Mouse (Mus musculus): ENCODE data around the gene Ank2. TPM values are rescaled to one million over a fixed set of nuclear protein-coding genes. Genes with fewer than 3 reads are reported as not detected.
A peak's percentile ranks its signal among the peaks of the same experiment; 100 is the strongest.

Gene Ank2
- polyA plus RNA-seq, 1 experiment from 2014 or later: 78.8 TPM

DNA sequence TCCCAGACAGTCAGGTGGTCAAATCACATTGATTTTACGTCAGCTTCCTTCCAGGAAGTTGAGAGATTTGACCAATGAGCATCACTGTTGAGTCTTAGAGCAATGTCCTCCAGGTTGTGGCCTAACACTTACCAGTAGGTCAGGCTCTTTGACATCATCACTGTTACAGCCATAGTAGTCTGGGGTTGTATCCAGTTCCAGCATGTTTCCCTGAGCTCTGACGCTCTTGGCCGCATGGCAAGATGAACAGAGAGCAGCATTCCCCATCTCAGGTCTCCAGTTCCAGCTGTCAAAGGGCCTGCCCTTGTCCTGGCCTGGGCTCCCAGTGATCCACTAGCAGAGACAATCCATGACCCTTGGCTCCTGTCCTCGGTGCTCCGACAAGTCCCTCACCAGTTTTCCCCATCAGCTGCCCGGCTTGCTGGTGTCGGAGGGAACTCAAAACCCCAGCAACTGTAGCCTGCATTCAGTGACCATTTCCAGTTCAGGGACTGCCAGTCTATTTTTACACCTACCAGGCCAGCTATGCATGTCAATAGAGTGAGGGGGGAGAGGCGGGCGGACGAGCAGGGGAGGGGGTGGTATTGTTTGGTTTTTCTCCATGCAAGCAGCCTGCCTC is 374.7 kb downstream of the Ank2 start:
- peak; percentile 65 for DNase-seq (ENCODE audit: low spot score)
- no peak overlapping the region for H3K27ac ChIP-seq (ENCODE audit: low read depth, low read length)

DNA sequence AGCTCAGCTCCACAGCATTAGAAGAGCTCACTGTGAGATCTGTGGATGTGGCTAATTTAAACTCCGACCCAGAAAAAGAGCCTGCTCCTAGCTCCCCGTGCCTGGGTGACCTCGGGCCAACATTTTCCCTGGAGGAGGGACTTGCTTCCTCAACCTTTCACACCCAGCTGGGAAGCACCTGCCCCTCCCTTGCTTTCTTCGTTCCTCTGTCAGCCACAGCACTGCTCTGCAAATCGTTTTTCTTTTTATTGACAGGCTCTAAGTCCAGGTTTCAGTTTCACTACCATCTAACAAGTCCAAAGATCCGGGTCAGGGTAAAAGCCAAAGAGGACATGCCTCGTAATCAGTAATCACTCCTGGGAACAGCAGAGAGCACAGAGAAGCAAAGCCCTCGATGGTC is 375.8 kb downstream of the Ank2 start:
- no peak for ATAC-seq (replicated peaks; ENCODE audit: low FRiP score)
- WGBS: 57% methylated on average over 8 of the region's 8 CpGs
- Histone ChIP-seq H3K27me3 (ENCODE audit: control insufficient read depth, insufficient read depth, low read length) (no peaks in the 10 kb centered on the region), H3K4me1 (replicated peaks; ENCODE audit: control insufficient read depth, insufficient read depth, low read length) (peaks cover 6% of the 10 kb centered on the region; the same call in 1 of the 2 replicates), H3K36me3 (ENCODE audit: control insufficient read depth, insufficient read depth, low read length) (no peaks in the 10 kb centered on the region), H3K27ac (ENCODE audit: low read depth, low read length) (no peak overlapping the region), H3K4me3 (ENCODE audit: low read depth, low read length) (no peak overlapping the region), H3K9ac (ENCODE audit: low read length) (no peak overlapping the region), H3K9me3 (ENCODE audit: control insufficient read depth, low read length) (no peaks in the 10 kb centered on the region), H3K4me2 (ENCODE audit: low read depth, low read length, severe bottlenecking) (no peak overlapping the region)
- no peak for DNase-seq (ENCODE audit: low spot score)

More for the DNA sequence above, 374.7 kb downstream of the Ank2 start:
- ATAC-seq (replicated peaks; ENCODE audit: low FRiP score): peak; percentile 69
- Histone ChIP-seq H3K27me3 (ENCODE audit: control insufficient read depth, insufficient read depth, low read length) (no peaks in the 10 kb centered on the region), H3K4me1 (replicated peaks; ENCODE audit: control insufficient read depth, insufficient read depth, low read length) (peaks cover 6% of the 10 kb centered on the region; the same call in 1 of the 2 replicates), H3K4me2 (ENCODE audit: low read depth, low read length, severe bottlenecking) (no peak overlapping the region), H3K4me3 (ENCODE audit: low read depth, low read length) (no peak overlapping the region), H3K9me3 (ENCODE audit: control insufficient read depth, low read length) (no peaks in the 10 kb centered on the region), H3K36me3 (ENCODE audit: control insufficient read depth, insufficient read depth, low read length) (no peaks in the 10 kb centered on the region), H3K9ac (ENCODE audit: low read length) (no peak overlapping the region; the same call in 1 of the 2 replicates)
- WGBS: 47% methylated on average over 10 of the region's 10 CpGs

DNA sequence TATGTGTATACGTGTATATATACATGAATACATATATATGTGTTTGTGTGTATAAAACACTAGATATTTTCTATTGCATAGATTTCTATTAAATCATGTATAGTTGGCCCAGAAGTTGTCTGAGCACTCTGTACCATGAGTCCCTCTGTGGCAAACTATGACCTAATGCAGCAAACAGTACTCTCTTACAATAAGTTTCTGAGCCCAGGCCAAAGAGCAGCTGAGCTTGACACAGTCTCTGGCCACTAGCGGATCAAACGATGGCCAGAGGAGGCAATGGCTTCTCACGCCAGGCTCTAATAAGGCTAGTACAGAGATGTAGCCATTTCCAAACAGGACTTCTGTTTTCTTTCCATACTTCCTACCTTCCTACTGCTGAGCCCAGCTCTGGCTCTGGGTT is 380.4 kb downstream of the Ank2 start:
- no peak overlapping the region for H3K4me3 ChIP-seq (ENCODE audit: low read depth, low read length)
- 87% methylated on average over 4 of the region's 4 CpGs for WGBS
- H3K9ac ChIP-seq (ENCODE audit: low read length): no peak overlapping the region
- ATAC-seq (replicated peaks; ENCODE audit: low FRiP score) (no peak), DNase-seq (ENCODE audit: low spot score) (no peak)
- H3K4me1 ChIP-seq (replicated peaks; ENCODE audit: control insufficient read depth, insufficient read depth, low read length): no peaks in the 10 kb centered on the region
- H3K27me3 ChIP-seq (ENCODE audit: control insufficient read depth, insufficient read depth, low read length): no peaks in the 10 kb centered on the region
- no peaks in the 10 kb centered on the region for H3K36me3 ChIP-seq (ENCODE audit: control insufficient read depth, insufficient read depth, low read length)
- H3K9me3 ChIP-seq (ENCODE audit: control insufficient read depth, low read length): no peaks in the 10 kb centered on the region
- no peak overlapping the region for H3K27ac ChIP-seq (ENCODE audit: low read depth, low read length)
- no peak overlapping the region for H3K4me2 ChIP-seq (ENCODE audit: low read depth, low read length, severe bottlenecking)

DNA sequence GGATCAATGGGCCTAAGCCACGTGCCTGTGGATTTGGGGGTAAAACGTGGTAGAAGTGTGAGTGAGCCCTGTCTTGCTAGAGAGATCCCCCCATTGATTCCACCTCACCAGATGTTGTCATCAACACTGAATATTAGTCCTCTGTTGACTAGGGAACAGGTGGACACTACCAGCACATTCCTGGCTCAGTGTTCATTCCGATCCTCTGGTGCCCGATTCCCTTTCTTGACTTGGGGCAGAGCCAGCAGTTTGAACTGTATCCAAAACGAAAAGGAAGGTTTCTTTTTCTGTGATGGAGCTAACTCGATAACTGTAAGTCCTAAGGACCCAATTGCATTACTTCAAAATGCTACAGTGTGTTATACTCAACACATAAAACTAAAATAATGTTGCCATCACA is 382.9 kb downstream of the Ank2 start:
- H3K4me3 ChIP-seq (ENCODE audit: low read depth, low read length): no peak overlapping the region
- no peaks in the 10 kb centered on the region for H3K4me1 ChIP-seq (replicated peaks; ENCODE audit: control insufficient read depth, insufficient read depth, low read length)
- ATAC-seq (replicated peaks; ENCODE audit: low FRiP score): no peak
- no peak overlapping the region for H3K27ac ChIP-seq (ENCODE audit: low read depth, low read length)
- no peak overlapping the region for H3K9ac ChIP-seq (ENCODE audit: low read length)
- 89% methylated on average over 6 of the region's 6 CpGs for WGBS
- H3K4me2 ChIP-seq (ENCODE audit: low read depth, low read length, severe bottlenecking): no peak overlapping the region
- no peak for DNase-seq (ENCODE audit: low spot score)
- no peaks in the 10 kb centered on the region for H3K27me3 ChIP-seq (ENCODE audit: control insufficient read depth, insufficient read depth, low read length)
- H3K9me3 ChIP-seq (ENCODE audit: control insufficient read depth, low read length): no peaks in the 10 kb centered on the region
- H3K36me3 ChIP-seq (ENCODE audit: control insufficient read depth, insufficient read depth, low read length): no peaks in the 10 kb centered on the region

DNA sequence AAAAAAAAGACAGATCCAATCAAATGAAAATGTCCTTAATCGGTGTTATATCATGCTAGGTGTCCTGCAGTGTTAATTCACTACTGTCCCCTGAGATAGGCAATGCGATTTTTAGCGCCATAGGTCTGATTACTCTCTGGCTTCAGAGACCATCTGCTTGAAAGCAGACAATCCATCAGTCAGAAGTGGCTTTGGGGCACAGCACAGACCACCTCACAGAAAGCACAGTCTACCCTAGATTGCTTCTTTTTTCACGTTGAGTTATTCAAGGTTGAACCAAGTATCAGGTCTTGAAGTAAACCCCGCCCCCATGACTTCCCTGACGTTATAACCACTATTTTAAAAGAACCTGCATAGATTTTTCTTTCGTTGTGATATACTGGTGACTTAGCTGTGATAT is 385.9 kb downstream of the Ank2 start:
- 87% methylated on average over 7 of the region's 7 CpGs for WGBS
- Histone ChIP-seq H3K9ac (ENCODE audit: low read length) (no peak overlapping the region), H3K27me3 (ENCODE audit: control insufficient read depth, insufficient read depth, low read length) (no peaks in the 10 kb centered on the region), H3K9me3 (ENCODE audit: control insufficient read depth, low read length) (no peaks in the 10 kb centered on the region), H3K4me1 (replicated peaks; ENCODE audit: control insufficient read depth, insufficient read depth, low read length) (no peaks in the 10 kb centered on the region), H3K4me2 (ENCODE audit: low read depth, low read length, severe bottlenecking) (no peak overlapping the region), H3K36me3 (ENCODE audit: control insufficient read depth, insufficient read depth, low read length) (no peaks in the 10 kb centered on the region), H3K27ac (ENCODE audit: low read depth, low read length) (no peak overlapping the region), H3K4me3 (ENCODE audit: low read depth, low read length) (no peak overlapping the region)
- no peak for DNase-seq (ENCODE audit: low spot score)
- no peak for ATAC-seq (replicated peaks; ENCODE audit: low FRiP score)

DNA sequence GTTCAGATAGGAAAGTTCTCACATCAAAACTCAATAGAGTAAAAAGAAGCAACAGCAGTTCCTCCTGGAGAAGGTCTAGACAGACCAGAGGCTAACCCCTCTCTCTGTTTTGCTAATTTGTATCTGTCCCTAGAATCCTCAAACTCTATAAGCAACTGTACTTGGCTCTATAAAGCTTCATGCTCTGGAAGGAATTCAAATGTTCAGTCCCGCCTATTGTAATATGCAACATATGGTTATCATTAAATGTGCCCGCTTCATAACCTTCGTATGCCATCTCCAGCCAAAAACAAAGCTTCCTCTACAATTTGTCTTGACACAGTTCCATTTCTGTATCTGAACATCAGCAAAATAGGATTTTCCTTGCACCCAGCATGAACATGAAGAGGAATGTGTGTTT is 389.7 kb downstream of the Ank2 start:
- Histone ChIP-seq H3K4me3 (ENCODE audit: low read depth, low read length) (no peak overlapping the region), H3K36me3 (ENCODE audit: control insufficient read depth, insufficient read depth, low read length) (no peaks in the 10 kb centered on the region), H3K27me3 (ENCODE audit: control insufficient read depth, insufficient read depth, low read length) (no peaks in the 10 kb centered on the region), H3K9ac (ENCODE audit: low read length) (no peak overlapping the region), H3K9me3 (ENCODE audit: control insufficient read depth, low read length) (no peaks in the 10 kb centered on the region), H3K4me2 (ENCODE audit: low read depth, low read length, severe bottlenecking) (no peak overlapping the region), H3K4me1 (replicated peaks; ENCODE audit: control insufficient read depth, insufficient read depth, low read length) (no peaks in the 10 kb centered on the region), H3K27ac (ENCODE audit: low read depth, low read length) (no peak overlapping the region)
- no peak for DNase-seq (ENCODE audit: low spot score)
- WGBS: 78% methylated on average over 3 of the region's 3 CpGs
- no peak for ATAC-seq (replicated peaks; ENCODE audit: low FRiP score)

DNA sequence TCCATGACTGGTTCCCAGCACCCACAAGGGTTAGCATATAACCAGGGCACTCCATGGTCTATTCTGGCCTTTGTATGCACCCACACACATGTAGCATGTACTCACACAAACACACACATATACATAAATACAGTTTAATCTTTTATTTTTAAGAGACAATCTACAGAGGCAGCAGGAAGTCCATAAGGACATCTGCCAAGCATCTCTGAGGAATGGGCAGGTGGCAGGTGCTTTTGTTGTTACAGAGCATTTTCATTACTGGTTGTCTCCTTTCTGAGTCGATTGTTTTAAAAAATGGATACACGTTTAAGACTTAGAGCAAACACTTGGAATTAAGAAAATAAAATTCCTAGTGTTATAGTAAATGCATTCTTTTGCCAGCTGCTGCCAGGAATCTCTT is 390.7 kb downstream of the Ank2 start:
- Histone ChIP-seq H3K9ac (ENCODE audit: low read length) (no peak overlapping the region), H3K9me3 (ENCODE audit: control insufficient read depth, low read length) (no peaks in the 10 kb centered on the region), H3K27me3 (ENCODE audit: control insufficient read depth, insufficient read depth, low read length) (no peaks in the 10 kb centered on the region), H3K4me1 (replicated peaks; ENCODE audit: control insufficient read depth, insufficient read depth, low read length) (no peaks in the 10 kb centered on the region), H3K36me3 (ENCODE audit: control insufficient read depth, insufficient read depth, low read length) (no peaks in the 10 kb centered on the region), H3K4me2 (ENCODE audit: low read depth, low read length, severe bottlenecking) (no peak overlapping the region), H3K27ac (ENCODE audit: low read depth, low read length) (no peak overlapping the region), H3K4me3 (ENCODE audit: low read depth, low read length) (no peak overlapping the region)
- DNase-seq (ENCODE audit: low spot score) (no peak), ATAC-seq (replicated peaks; ENCODE audit: low FRiP score) (no peak)
- WGBS: 87% methylated on average over 2 of the region's 2 CpGs

DNA sequence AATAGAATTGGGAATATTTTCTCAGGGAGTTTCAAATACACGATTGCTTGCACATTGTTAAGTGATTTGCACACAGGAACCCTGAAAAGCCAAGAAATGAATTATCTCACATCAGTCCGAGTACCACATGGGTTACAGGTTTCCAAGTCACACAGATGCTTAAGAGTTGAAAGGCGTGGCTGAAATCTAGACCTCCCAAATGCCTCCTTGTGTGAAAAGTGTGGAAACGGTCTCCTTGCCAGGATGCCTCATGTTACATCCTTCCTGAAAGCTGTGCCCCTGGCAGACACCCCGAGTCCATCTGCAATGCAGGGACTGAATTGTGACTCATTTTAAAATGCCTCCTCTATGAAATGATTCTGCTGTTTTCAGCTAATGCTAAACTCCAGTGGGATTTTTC is 391.9 kb downstream of the Ank2 start:
- 79% methylated on average over 5 of the region's 5 CpGs for WGBS
- no peak for DNase-seq (ENCODE audit: low spot score)
- ATAC-seq (replicated peaks; ENCODE audit: low FRiP score): no peak
- H3K4me2 ChIP-seq (ENCODE audit: low read depth, low read length, severe bottlenecking): no peak overlapping the region
- H3K9me3 ChIP-seq (ENCODE audit: control insufficient read depth, low read length): no peaks in the 10 kb centered on the region
- no peaks in the 10 kb centered on the region for H3K27me3 ChIP-seq (ENCODE audit: control insufficient read depth, insufficient read depth, low read length)
- H3K27ac ChIP-seq (ENCODE audit: low read depth, low read length): no peak overlapping the region
- no peaks in the 10 kb centered on the region for H3K4me1 ChIP-seq (replicated peaks; ENCODE audit: control insufficient read depth, insufficient read depth, low read length)
- no peak overlapping the region for H3K4me3 ChIP-seq (ENCODE audit: low read depth, low read length)
- H3K36me3 ChIP-seq (ENCODE audit: control insufficient read depth, insufficient read depth, low read length): no peaks in the 10 kb centered on the region
- H3K9ac ChIP-seq (ENCODE audit: low read length): no peak overlapping the region

DNA sequence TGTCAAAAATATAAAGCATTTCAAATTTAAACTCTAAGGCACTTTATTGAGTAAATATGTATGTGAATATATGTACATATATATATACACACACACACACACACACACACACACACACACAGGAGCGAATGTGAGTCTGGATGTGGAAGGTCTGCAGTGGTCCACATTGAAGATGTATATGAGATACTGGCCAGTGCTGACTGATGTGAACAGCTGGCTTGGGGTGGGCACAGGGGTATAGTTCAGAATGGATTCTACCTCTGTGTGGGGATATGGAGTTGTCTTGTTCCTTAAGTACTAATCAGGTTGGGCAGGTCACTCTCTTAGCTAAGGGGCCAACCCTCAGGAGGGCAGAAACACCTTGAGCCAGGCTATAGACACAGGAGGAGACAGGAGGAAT is 397.8 kb downstream of the Ank2 start:
- Histone ChIP-seq H3K4me2 (ENCODE audit: low read depth, low read length, severe bottlenecking) (no peak overlapping the region), H3K9me3 (ENCODE audit: control insufficient read depth, low read length) (no peaks in the 10 kb centered on the region), H3K27ac (ENCODE audit: low read depth, low read length) (no peak overlapping the region), H3K4me3 (ENCODE audit: low read depth, low read length) (no peak overlapping the region), H3K4me1 (replicated peaks; ENCODE audit: control insufficient read depth, insufficient read depth, low read length) (no peaks in the 10 kb centered on the region), H3K36me3 (ENCODE audit: control insufficient read depth, insufficient read depth, low read length) (no peaks in the 10 kb centered on the region), H3K9ac (ENCODE audit: low read length) (no peak overlapping the region), H3K27me3 (ENCODE audit: control insufficient read depth, insufficient read depth, low read length) (no peaks in the 10 kb centered on the region)
- DNase-seq (ENCODE audit: low spot score): no peak
- ATAC-seq (replicated peaks; ENCODE audit: low FRiP score): no peak
- 100% methylated on average over 1 of the region's 1 CpGs for WGBS
